Mouse (Mus musculus) brain, adult 2 months (tissue): ENCODE measurements around the gene Slc26a10.
A peak's percentile ranks its signal among the peaks of the same experiment; 100 is the strongest.

Experiments
- DNase-seq: peaks from one replicate; pipeline ENCODE4 v3.0.0; 2011; ENCODE audit warnings: low read depth, low spot score

Gene Slc26a10

GRCm38 (mm10) chr10:127134394-127135035, 45.9 kb downstream of the Slc26a10 start:
- peak; percentile 38 for DNase-seq

GRCm38 (mm10) chr10:127132469-127132868, 48.0 kb downstream of the Slc26a10 start:
- no peak for DNase-seq

DNA sequence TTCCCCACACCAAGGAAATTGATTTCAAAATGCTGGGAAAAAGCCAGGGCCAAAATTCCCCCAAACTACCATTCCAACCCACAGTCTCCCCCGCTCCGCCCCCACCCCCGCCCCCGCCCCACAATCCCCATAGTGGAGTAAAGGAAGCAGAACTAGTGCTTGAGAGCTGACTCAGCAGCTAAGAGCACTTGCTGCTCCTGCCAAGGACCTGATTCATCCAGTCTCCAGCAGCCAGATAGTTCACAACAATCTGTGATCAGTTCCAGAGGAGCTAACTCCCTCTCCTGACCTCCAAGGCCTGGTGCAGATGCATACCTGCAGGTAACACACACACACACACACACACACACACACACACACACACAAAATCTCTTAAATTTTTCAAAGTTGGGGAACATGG, 51.0 kb downstream of the Slc26a10 start:
- peak; percentile 54 for DNase-seq

GRCm38 (mm10) chr10:127127711-127128279, 52.6 kb downstream of the Slc26a10 start:
- peak; percentile 42 for DNase-seq

DNA sequence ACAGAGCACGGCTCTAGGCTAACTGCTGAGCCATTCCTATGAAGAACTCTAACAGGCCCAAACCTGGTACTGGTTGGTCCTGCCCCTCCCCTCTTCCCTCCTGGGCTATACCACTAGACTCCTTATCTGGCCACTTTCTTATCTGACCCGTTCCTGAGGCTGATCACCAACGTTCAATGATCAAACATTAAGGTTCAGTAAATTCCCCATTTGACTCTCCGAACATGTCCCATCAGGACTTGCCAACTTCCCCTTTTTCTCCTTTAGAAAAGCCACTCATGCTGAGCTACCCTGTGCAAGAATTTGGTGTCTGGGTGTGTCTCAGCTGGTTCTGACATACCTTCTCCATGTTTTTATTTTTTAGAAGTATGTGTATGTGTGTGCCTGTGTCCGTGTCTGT, 53.9 kb downstream of the Slc26a10 start:
- no peak for DNase-seq

DNA sequence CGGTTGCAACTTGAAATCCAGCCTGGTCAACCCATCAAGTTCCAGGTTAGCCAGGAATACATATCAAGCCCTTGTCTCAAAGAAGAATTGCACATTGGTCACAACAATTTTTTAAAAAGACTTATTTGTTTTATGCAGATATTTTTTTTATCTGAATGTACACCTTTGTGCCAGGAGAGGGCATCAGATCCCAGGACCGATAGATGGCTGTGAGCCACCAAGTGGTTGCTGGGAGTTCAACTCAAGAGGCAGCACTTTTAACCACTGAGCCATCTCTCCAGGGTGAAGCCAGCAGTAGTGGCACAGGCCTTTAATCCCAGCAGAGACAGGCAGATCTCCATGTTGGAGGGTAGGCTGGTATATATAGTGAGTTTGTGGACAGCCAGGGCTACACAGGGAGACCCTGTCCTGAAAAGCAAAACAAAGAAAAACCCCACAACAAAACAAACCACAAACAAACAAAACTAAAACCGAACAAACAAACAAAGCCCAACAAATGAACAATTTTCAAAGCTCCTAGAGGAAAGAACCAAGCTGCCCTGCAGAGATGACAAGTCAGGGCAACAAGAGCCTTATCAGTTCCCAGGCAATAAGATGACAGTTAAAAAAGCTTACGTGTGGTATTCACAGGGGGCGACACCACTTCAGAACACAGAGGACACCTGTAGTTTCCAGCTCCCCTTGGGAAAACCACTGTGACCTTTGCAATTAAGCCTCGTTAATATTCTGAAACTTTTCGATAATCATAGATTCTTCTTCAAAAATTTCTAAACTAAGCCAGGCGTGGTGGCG, 55.0 kb downstream of the Slc26a10 start:
- DNase-seq, result peak; percentile 86

DNA sequence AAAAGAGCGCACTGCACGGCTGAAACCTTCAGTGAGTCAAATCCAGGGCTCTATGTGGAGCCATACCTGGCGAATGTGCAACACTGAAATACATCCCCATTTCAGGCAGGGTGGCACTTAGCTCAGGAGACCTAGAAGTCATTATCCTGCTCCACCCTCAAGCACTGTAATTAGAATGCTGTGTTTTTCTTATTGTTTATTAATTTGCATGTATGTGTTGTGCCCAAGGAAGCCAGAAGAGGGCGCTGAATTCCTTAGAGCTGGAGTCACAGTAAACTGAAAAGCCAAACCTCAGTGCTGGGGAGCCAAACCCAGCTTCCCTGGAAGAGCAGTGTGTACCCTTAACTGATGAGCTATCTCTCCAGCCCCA, 57.0 kb downstream of the Slc26a10 start:
- DNase-seq, result peak; percentile 95

DNA sequence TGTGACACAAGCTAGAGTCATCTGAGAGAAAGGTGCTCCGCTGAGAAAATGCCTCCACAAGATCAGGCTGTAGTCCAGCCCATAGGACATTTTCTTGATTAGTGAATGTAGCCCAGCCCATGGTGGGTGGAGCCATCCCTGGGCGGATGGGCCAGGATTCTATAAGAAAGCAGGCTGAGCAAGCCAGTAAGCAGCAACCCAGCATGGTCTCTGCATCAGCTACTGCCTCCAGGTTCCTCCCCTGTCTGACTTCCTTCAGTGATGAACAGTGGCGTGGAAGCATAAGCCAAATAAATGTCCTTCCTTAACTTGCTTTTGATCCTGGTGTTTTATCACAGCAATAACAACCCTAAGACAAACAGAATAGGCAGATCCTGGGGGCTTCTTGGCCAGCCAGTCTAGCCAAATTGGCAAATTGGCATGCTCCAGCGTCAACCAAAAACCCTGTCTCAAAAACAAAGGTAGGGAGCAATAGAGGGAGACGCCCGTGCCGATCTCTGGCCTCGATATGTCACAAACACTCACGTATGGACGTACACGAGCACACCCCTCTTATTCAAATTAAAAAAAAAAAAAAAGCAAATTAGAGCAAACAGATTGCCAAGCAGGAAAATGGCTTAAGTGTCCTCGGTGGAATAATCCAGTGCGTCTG, 57.5 kb downstream of the Slc26a10 start:
- peak; percentile 91 for DNase-seq

DNA sequence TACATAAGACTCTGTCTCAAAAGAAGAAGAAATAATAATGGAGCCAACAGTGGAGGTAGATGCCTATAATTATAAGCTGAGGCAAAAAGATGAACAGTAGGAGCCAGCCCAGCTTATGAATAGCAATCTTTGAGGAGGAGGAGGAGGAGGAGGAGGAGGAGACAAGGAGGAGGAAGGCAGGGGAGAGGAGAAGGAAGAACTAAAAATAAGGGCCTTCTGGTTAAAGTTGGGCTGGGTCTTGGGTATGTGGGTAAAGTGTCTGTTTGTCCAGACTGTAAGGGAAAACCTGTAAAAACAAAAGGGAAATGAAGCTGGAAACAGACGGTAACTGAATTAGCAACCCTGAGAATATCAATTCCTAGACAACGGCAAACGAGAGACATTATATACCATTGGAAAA, 58.4 kb downstream of the Slc26a10 start:
- no peak for DNase-seq
